Mouse (Mus musculus) adrenal gland, adult 18-20 months (tissue): ENCODE measurements around the gene Baz1b. TPM values are rescaled to one million over a fixed set of nuclear protein-coding genes. Genes with fewer than 3 reads are reported as not detected.
A peak's percentile ranks its signal among the peaks of the same experiment; 100 is the strongest.

Experiments
- DNase-seq, 2 experiments: peaks; one replicate each; pipeline ENCODE4 v3.0.0; 2021 to 2022; ENCODE audit warnings: low spot score in 2 of 2
- microRNA-seq, 2 experiments: library from miRNA; unstranded; fragments of <30 nt; microRNA quantifications; one replicate each; pipeline ENCODE4 v1.2.0; 2021; ENCODE audit warnings: borderline number of aligned reads in 2 of 2
- total RNA-seq, 2 experiments: library from RNA; stranded (reverse); gene quantifications; 1 replicate in 1 of 2; 2 replicates in 1 of 2; pipeline ENCODE4 v1.2.3; 2021

Gene Baz1b
- total RNA-seq, 2 experiments from 2014 or later = 79.1 to 88.7 TPM

DNA sequence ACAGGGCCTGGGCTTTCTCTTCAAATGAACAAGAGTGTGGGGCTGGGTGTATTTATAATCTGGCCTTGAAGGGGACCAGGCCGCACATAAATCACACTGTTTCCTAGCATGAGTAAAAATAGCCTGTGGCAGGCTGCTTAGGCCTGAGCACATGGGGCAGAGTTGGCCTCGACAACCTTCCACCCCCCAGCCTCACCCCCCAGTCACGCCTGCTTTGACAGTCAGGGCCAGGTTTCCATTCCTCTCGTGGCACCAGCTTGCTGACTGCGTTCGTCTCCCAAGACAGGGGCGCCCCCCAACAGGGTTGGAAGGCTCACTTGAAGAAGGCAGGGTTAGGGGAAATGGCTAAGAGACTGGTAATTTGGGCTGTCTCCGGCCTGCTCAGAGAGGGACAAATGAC lies 82.4 kb downstream of the Baz1b start:
- DNase-seq = no peak

DNA sequence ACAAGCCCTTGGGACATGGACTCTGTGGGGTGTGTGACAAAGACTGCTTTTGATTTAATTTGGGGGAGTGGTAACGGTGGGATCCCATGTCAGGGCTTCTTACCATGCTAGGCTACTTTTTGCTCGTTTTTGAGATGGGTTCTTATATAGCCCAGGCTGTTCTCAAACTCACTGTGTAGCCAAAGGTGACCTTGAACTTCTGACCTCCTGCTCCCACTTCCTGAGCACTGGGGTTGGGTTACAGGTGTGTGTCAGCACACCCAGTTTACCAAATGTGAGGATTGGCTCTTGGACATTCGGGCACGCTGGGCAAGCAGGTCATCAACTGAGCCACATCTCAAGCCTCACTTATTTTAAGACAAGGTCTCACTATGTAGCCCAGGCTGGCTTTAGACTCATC lies 83.3 kb downstream of the Baz1b start:
- DNase-seq = no peak

- no peak for DNase-seq
Measured at GRCm38 (mm10) chr5:135271563-135272165, 84.6 kb downstream of the Baz1b start.

GRCm38 (mm10) chr5:135274663-135275396 lies 87.8 kb downstream of the Baz1b start:
- no peak for DNase-seq

- no peak for DNase-seq
Measured at GRCm38 (mm10) chr5:135276597-135276996, 89.5 kb downstream of the Baz1b start.

GRCm38 (mm10) chr5:135280226-135280625 lies 93.2 kb downstream of the Baz1b start:
- no peak for DNase-seq

- DNase-seq = no peak
Measured at GRCm38 (mm10) chr5:135285211-135285610, 98.1 kb downstream of the Baz1b start.

- DNase-seq = peak; percentile 78 to 79
Measured at GRCm38 (mm10) chr5:135286185-135286584, 99.1 kb downstream of the Baz1b start.

DNA sequence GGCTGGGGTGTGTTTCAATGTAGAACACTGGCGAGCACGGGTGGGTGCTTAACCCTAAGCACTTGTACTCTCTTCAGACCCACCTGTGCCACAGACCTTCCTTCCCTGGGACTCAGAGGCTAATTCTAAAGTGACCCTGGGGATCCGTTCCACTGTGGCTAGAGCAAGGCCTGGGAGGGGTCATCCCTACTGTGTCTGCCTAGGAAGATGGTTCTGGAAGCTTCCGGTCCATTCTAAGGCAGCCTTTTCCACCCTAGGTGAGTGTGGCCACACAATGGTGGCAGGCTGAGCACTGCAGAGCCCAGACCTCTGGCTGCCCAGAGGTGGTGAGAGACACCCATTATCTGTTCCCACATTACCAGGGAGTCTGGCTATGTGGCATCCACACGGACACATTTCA lies 99.9 kb downstream of the Baz1b start:
- no peak for DNase-seq

- no peak for DNase-seq
Measured at GRCm38 (mm10) chr5:135290703-135291102, 103.6 kb downstream of the Baz1b start.

GRCm38 (mm10) chr5:135291193-135291592 lies 104.1 kb downstream of the Baz1b start:
- no peak for DNase-seq

DNA sequence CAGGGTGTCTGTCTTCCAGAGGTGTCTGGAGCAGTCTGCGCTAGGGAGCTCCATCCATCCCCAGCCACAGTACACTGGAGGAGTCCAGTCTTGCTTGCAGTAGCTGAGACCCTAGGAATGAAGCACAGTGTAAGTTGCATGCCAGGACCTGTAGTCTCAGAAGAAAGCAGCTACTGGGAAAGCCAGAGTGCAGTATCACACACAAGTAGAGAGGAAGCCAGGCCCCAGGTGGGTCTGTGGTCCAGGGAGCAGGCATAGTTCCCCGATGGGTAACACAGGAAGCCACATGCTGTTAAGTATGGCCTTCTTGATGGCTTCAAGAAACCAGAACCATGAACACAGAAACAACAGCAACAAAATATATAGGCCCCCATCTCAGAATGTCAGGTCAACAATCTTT lies 104.9 kb downstream of the Baz1b start:
- no peak for DNase-seq

Small RNAs within 50 kb of the gene (microRNA-seq; reads per million reads assigned to microRNA genes)
- 0 reads per million in 2 experiments for gene Gm25315

Other genes with a start within 250 kb of the Baz1b start
- gene Cldn4, start 240.3 kb upstream of the Baz1b start, total RNA-seq = not detected
- under 1 TPM; 0.50 to 0.54 TPM for gene Cldn3, start 201.1 kb upstream of the Baz1b start, total RNA-seq
- 10 to 100 TPM; 52.3 to 59.7 TPM for gene Abhd11, start 178.1 kb upstream of the Baz1b start, total RNA-seq
- 1 to 10 TPM; 6.0 to 7.2 TPM for gene Stx1a, start 163.8 kb upstream of the Baz1b start, total RNA-seq
- gene Dnajc30, start 123.1 kb upstream of the Baz1b start, total RNA-seq = 10 to 100 TPM; 25.8 to 30.3 TPM
- 10 to 100 TPM; 45.7 to 55.0 TPM for gene Bud23, start 122.3 kb upstream of the Baz1b start, total RNA-seq
- 1 to 10 TPM; 1.9 to 2.5 TPM for gene Vps37d, start 109.0 kb upstream of the Baz1b start, total RNA-seq
- gene Mlxipl, start 97.4 kb upstream of the Baz1b start, total RNA-seq = 100 to 1,000 TPM in 1 of 2 experiments, 10 to 100 TPM in 1; 67.0 to 169 TPM
- gene Tbl2, start 37.6 kb upstream of the Baz1b start, total RNA-seq = 10 to 100 TPM; 20.6 to 29.5 TPM
- gene Bcl7b, start 19.0 kb upstream of the Baz1b start, total RNA-seq = 10 to 100 TPM; 74.1 to 77.2 TPM
- 10 to 100 TPM in 1 of 2 experiments, 1 to 10 TPM in 1; 3.0 to 10.5 TPM for gene Fzd9, start 64.0 kb downstream of the Baz1b start, total RNA-seq
- gene Fkbp6, start 162.8 kb downstream of the Baz1b start, total RNA-seq = under 1 TPM in 1 of 2 experiments, not detected in 1; 0.33 TPM
- not detected for gene Trim50, start 166.0 kb downstream of the Baz1b start, total RNA-seq
- gene Nsun5, start 182.7 kb downstream of the Baz1b start, total RNA-seq = 10 to 100 TPM; 22.0 to 23.7 TPM
- 10 to 100 TPM; 22.2 to 23.3 TPM for gene Pom121, start 207.3 kb downstream of the Baz1b start, total RNA-seq